Comparison of ENCODE assay signal across 9 mouse cellular contexts in the genomic region with DNA sequence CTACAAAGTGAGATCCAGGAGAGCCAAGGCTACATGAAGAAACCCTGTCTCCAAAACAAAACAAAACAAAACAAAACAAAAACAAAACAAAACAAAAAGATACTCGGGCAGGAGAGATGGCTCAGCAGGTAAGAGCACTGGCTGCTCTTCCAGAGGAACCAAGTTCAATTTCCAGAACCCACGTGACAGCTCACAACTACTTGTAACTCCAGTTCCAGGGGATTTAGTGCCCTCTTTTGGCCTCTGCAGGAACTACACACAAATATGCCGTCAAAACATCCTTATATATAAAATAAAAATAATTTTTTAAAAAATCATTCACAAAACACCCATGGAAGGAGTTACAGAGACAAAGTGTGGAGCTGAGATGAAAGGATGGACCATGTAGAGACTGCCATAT. TPM values are rescaled to one million over a fixed set of nuclear protein-coding genes. Genes with fewer than 3 reads are reported as not detected.
DNase-seq lines count a peak whose midpoint lies in the region; ATAC-seq lines count a peak whose summit lies in the region.
"Had no signal": no experiment of that assay in that cellular context is flagged by ENCODE, and none has a peak within 500 bp of the region (broad histone marks: within the 10 kb centered on the region; RNA-seq: fewer than 3 reads in every experiment).

No protein-coding gene starts in this region.

- no peaks in the 10 kb centered on the region for H3K36me3 ChIP-seq in liver, embryonic 11.5 days (ENCODE audit: control insufficient read depth, insufficient read depth, low read length)
- no peaks in the 10 kb centered on the region for H3K36me3 ChIP-seq in embryonic facial prominence, embryonic 14.5 days (ENCODE audit: control insufficient read depth, insufficient read depth, low read length)
- H3K36me3 ChIP-seq: heart, embryonic 15.5 days had no signal

- H3K9me3 ChIP-seq in liver, embryonic 11.5 days (ENCODE audit: control insufficient read depth, low read length) = no peaks in the 10 kb centered on the region
- no peaks in the 10 kb centered on the region for H3K9me3 ChIP-seq in embryonic facial prominence, embryonic 14.5 days (ENCODE audit: control insufficient read depth, low read length)
- H3K9me3 ChIP-seq: heart, embryonic 15.5 days had no signal

- no peaks in the 10 kb centered on the region for H3K4me1 ChIP-seq in liver, embryonic 11.5 days (replicated peaks; ENCODE audit: control insufficient read depth, insufficient read depth, low read length)
- no peaks in the 10 kb centered on the region for H3K4me1 ChIP-seq in embryonic facial prominence, embryonic 14.5 days (ENCODE audit: control insufficient read depth, insufficient read depth, low read length)

- peak; percentile 30 for DNase-seq in adrenal gland, postnatal 10 days
- DNase-seq in adrenal gland, adult 2 months = no peak
- peak; percentile 48 for DNase-seq in liver
- no peak for DNase-seq in liver, embryonic 11.5 days (ENCODE audit: low spot score)
- DNase-seq in embryonic facial prominence, embryonic 14.5 days (ENCODE audit: low spot score) = peak; percentile 28
- DNase-seq in layer of hippocampus, postnatal 25 days (ENCODE audit: extremely low spot score in 1 of 2, low spot score in 1 of 2) = no peak
- DNase-seq in right cerebral cortex, postnatal 10 days (ENCODE audit: low spot score in 2 of 2) = no peak

- no peak overlapping the region for H3K27ac ChIP-seq in liver, embryonic 11.5 days (ENCODE audit: low read depth, low read length)
- no peak overlapping the region for H3K27ac ChIP-seq in embryonic facial prominence, embryonic 14.5 days (replicated peaks; ENCODE audit: low read depth, low read length)
- H3K27ac ChIP-seq: heart, embryonic 15.5 days had no signal

- no peak overlapping the region for H3K4me2 ChIP-seq in liver, embryonic 11.5 days
- no peak overlapping the region for H3K4me2 ChIP-seq in embryonic facial prominence, embryonic 14.5 days (ENCODE audit: low read depth, low read length)
- H3K4me2 ChIP-seq: heart, embryonic 15.5 days had no signal

- no peak for ATAC-seq in liver, embryonic 11.5 days (replicated peaks; ENCODE audit: low FRiP score)
- no peak for ATAC-seq in embryonic facial prominence, embryonic 14.5 days (ENCODE audit: low read depth)
- peak; percentile 83 for ATAC-seq in megakaryocyte progenitor cell, adult 5-6 weeks (replicated peaks; ENCODE audit: poor library complexity)

- 13% methylated on average over 3 of the region's 3 CpGs for WGBS in liver, embryonic 11.5 days
- WGBS in embryonic facial prominence, embryonic 14.5 days = 19% methylated on average over 3 of the region's 3 CpGs

- H3K27me3 ChIP-seq in liver, embryonic 11.5 days (replicated peaks; ENCODE audit: control insufficient read depth, insufficient read depth, low read length) = peaks cover 34% of the 10 kb centered on the region
- peaks cover 8% of the 10 kb centered on the region; the same call in 1 of the 2 replicates for H3K27me3 ChIP-seq in embryonic facial prominence, embryonic 14.5 days (replicated peaks; ENCODE audit: control insufficient read depth, insufficient read depth, low read length)

- no peak overlapping the region for H3K9ac ChIP-seq in liver, embryonic 11.5 days (ENCODE audit: low read depth, low read length)
- H3K9ac ChIP-seq in embryonic facial prominence, embryonic 14.5 days (ENCODE audit: low read depth, low read length) = no peak overlapping the region
- H3K9ac ChIP-seq: heart, embryonic 15.5 days had no signal

- H3K4me3 ChIP-seq in liver, embryonic 11.5 days (ENCODE audit: low read depth, low read length) = no peak overlapping the region
- H3K4me3 ChIP-seq in embryonic facial prominence, embryonic 14.5 days (ENCODE audit: low read depth, low read length) = no peak overlapping the region
- H3K4me3 ChIP-seq: heart, embryonic 15.5 days had no signal

RNA-seq across cellular contexts. Expression of gene Nrl, which starts 3.2 kb away (rescaled TPM):
- not detected for total RNA-seq in adrenal gland, postnatal 10 days (2021)
- total RNA-seq in adrenal gland, adult 2 months (2021) = not detected
- not detected in 2 replicates for polyA plus RNA-seq in adrenal gland, adult 2 months (2012; rRNA removed)
- not detected in 2 replicates for polyA plus RNA-seq in liver, embryonic 11.5 days (2014; fragmentation: Nextera tagmentation; extraction: Ambion mirVana)
- polyA plus RNA-seq in embryonic facial prominence, embryonic 14.5 days (2014; fragmentation: Nextera tagmentation; extraction: Ambion mirVana) = not detected in 2 replicates
- total RNA-seq in megakaryocyte progenitor cell, adult 5-6 weeks (2015) = not detected in 2 replicates
- not detected in 2 replicates for total RNA-seq in megakaryocyte progenitor cell, adult 5-6 weeks (2017)
- 1 to 10 TPM; 2.1 to 2.2 TPM for total RNA-seq in layer of hippocampus, postnatal 25 days (2021)
- polyA plus RNA-seq: heart, embryonic 15.5 days had no signal

RNA-seq across cellular contexts. Expression of gene Pck2, which starts 12.1 kb away (rescaled TPM):
- 10 to 100 TPM; 45.2 to 51.4 TPM for total RNA-seq in adrenal gland, postnatal 10 days (2021)
- total RNA-seq in adrenal gland, adult 2 months (2021) = 10 to 100 TPM; 21.3 to 28.6 TPM
- 47.7 and 50.9 TPM in 2 replicates for polyA plus RNA-seq in adrenal gland, adult 2 months (2012; rRNA removed)
- polyA plus RNA-seq in liver, embryonic 11.5 days (2014; fragmentation: Nextera tagmentation; extraction: Ambion mirVana) = 49.8 and 50.9 TPM in 2 replicates
- polyA plus RNA-seq in embryonic facial prominence, embryonic 14.5 days (2014; fragmentation: Nextera tagmentation; extraction: Ambion mirVana) = 28.1 and 32.7 TPM in 2 replicates
- 17.6 and 18.9 TPM in 2 replicates for total RNA-seq in megakaryocyte progenitor cell, adult 5-6 weeks (2015)
- total RNA-seq in megakaryocyte progenitor cell, adult 5-6 weeks (2017) = 32.5 and 44.3 TPM in 2 replicates
- 10 to 100 TPM; 37.2 to 37.8 TPM for total RNA-seq in layer of hippocampus, postnatal 25 days (2021)

RNA-seq across cellular contexts. Expression of gene Cpne6, which starts 17.7 kb away (rescaled TPM):
- under 1 TPM; 0.09 to 0.61 TPM for total RNA-seq in adrenal gland, postnatal 10 days (2021)
- not detected for total RNA-seq in adrenal gland, adult 2 months (2021)
- polyA plus RNA-seq in adrenal gland, adult 2 months (2012; rRNA removed) = 0.13 and 0.33 TPM in 2 replicates
- 0.16 and 0.49 TPM in 2 replicates for polyA plus RNA-seq in liver, embryonic 11.5 days (2014; fragmentation: Nextera tagmentation; extraction: Ambion mirVana)
- 3.7 and 5.2 TPM in 2 replicates for polyA plus RNA-seq in embryonic facial prominence, embryonic 14.5 days (2014; fragmentation: Nextera tagmentation; extraction: Ambion mirVana)
- total RNA-seq in megakaryocyte progenitor cell, adult 5-6 weeks (2015) = not detected in 2 replicates
- total RNA-seq in megakaryocyte progenitor cell, adult 5-6 weeks (2017) = not detected in 2 replicates
- total RNA-seq in layer of hippocampus, postnatal 25 days (2021) = 100 to 1,000 TPM; 664 to 669 TPM

RNA-seq across cellular contexts. Expression of gene Dcaf11, which starts 31.9 kb away (rescaled TPM):
- 10 to 100 TPM; 85.2 to 89.5 TPM for total RNA-seq in adrenal gland, postnatal 10 days (2021)
- 100 to 1,000 TPM; 102 to 157 TPM for total RNA-seq in adrenal gland, adult 2 months (2021)
- 107 and 139 TPM in 2 replicates for polyA plus RNA-seq in adrenal gland, adult 2 months (2012; rRNA removed)
- 72.1 and 73.6 TPM in 2 replicates for polyA plus RNA-seq in liver, embryonic 11.5 days (2014; fragmentation: Nextera tagmentation; extraction: Ambion mirVana)
- 55.1 and 57.7 TPM in 2 replicates for polyA plus RNA-seq in embryonic facial prominence, embryonic 14.5 days (2014; fragmentation: Nextera tagmentation; extraction: Ambion mirVana)
- total RNA-seq in megakaryocyte progenitor cell, adult 5-6 weeks (2015) = 32.6 and 45.9 TPM in 2 replicates
- 61.1 and 69.1 TPM in 2 replicates for total RNA-seq in megakaryocyte progenitor cell, adult 5-6 weeks (2017)
- total RNA-seq in layer of hippocampus, postnatal 25 days (2021) = 10 to 100 TPM; 72.7 to 86.4 TPM

RNA-seq across cellular contexts. Expression of gene A730061H03Rik, which starts 32.3 kb away (rescaled TPM):
- total RNA-seq in adrenal gland, postnatal 10 days (2021) = under 1 TPM in 1 of 2 experiments, not detected in 1; 0.66 TPM
- 1 to 10 TPM in 1 of 2 experiments, not detected in 1; 1.2 TPM for total RNA-seq in adrenal gland, adult 2 months (2021)
- polyA plus RNA-seq in adrenal gland, adult 2 months (2012; rRNA removed) = 3.8 and 4.2 TPM in 2 replicates
- polyA plus RNA-seq in liver, embryonic 11.5 days (2014; fragmentation: Nextera tagmentation; extraction: Ambion mirVana) = 2.3 and 3.3 TPM in 2 replicates
- polyA plus RNA-seq in embryonic facial prominence, embryonic 14.5 days (2014; fragmentation: Nextera tagmentation; extraction: Ambion mirVana) = 1.1 and 1.2 TPM in 2 replicates
- 1.5 and 4.6 TPM in 2 replicates for total RNA-seq in megakaryocyte progenitor cell, adult 5-6 weeks (2015)
- 3.3 and 8.2 TPM in 2 replicates for total RNA-seq in megakaryocyte progenitor cell, adult 5-6 weeks (2017)
- under 1 TPM; 0.89 to 0.92 TPM for total RNA-seq in layer of hippocampus, postnatal 25 days (2021)

Comparison
In these comparisons a context has a peak if more than half of its experiments do, and no peak if none do; other contexts are left out.
1. DNase-seq: peak in adrenal gland, postnatal 10 days (single experiment), liver (single experiment) and embryonic facial prominence, embryonic 14.5 days (single experiment); none in adrenal gland, adult 2 months (single experiment), liver, embryonic 11.5 days (single experiment), layer of hippocampus, postnatal 25 days (0 of 2) and right cerebral cortex, postnatal 10 days (0 of 2).
2. RNA of gene Cpne6, which starts 17.7 kb away (total RNA-seq): 664 to 669 TPM in layer of hippocampus, postnatal 25 days; 0.09 to 0.61 TPM in adrenal gland, postnatal 10 days, not detected in adrenal gland, adult 2 months and not detected in megakaryocyte progenitor cell, adult 5-6 weeks; every median in the first group is over 100 times any median in the second.